Mouse (Mus musculus) liver, embryonic 14.5 days (tissue): ENCODE measurements around the gene Mid1. TPM values are rescaled to one million over a fixed set of nuclear protein-coding genes. Genes with fewer than 3 reads are reported as not detected.
"Not testable (repeated sequence)": the region's sequence is repeated elsewhere in the genome, so short reads cannot be mapped to it uniquely, and the experiment has no call there.

Experiments
- ATAC-seq: fragments of 200-750 bp; cut with Nextera tagmentation; 2 replicates; pipeline ENCODE4 v1.8.0; 2017; ENCODE audit warnings: moderate number of reproducible peaks, mild to moderate bottlenecking, moderate library complexity; ENCODE audit not compliant: insufficient read depth
- DNase-seq, 3 experiments: peaks; one replicate each; pipeline ENCODE4 v3.0.0-alpha.2; 2012 to 2013; ENCODE audit warnings: low read depth in 3 of 3, low spot score in 3 of 3
- H3K27ac ChIP-seq: fragments of 300-500 bp; sonication (generic); 2 replicates; pipeline ENCODE4 v1.5.1; 2014; ENCODE audit warnings: moderate library complexity, mild to moderate bottlenecking, control low read depth, inconsistent platforms
- H3K27me3 ChIP-seq: fragments of 300-500 bp; sonication (generic); 2 replicates; pipeline ENCODE4 v1.6.1; 2014; ENCODE audit warnings: mild to moderate bottlenecking, low read length, moderate library complexity; ENCODE audit not compliant: control insufficient read depth, insufficient read depth
- H3K36me3 ChIP-seq: fragments of 300-500 bp; sonication (generic); replicated peaks from 2 replicates; pipeline ENCODE4 v1.6.1; 2014; ENCODE audit warnings: low read depth; ENCODE audit not compliant: control insufficient read depth, insufficient read depth
- H3K4me1 ChIP-seq, 2 experiments: fragments of 200-500 bp in 1 of 2; fragments of 300-500 bp in 1 of 2; sonication (generic) in 1 of 2; replicated peaks; 2 replicates each; pipeline ENCODE4 v1.6.1; 2012 to 2014; ENCODE audit warnings: antibody characterized with exemption in 1 of 2, inconsistent platforms in 1 of 2, low read length in 1 of 2; ENCODE audit not compliant: control insufficient read depth in 2 of 2, insufficient read depth in 2 of 2
- H3K4me2 ChIP-seq: fragments of 300-500 bp; sonication (generic); 2 replicates; pipeline ENCODE4 v1.6.1; 2014; ENCODE audit warnings: low read depth, mild to moderate bottlenecking, control low read depth, moderate library complexity
- H3K4me3 ChIP-seq, 2 experiments: fragments of 200-500 bp in 1 of 2; fragments of 300-500 bp in 1 of 2; sonication (generic) in 1 of 2; 2 replicates each; pipeline ENCODE4 v1.5.1; 2012 to 2014; ENCODE audit warnings: low read depth in 2 of 2, low read length in 2 of 2, mild to moderate bottlenecking in 2 of 2, control low read depth in 1 of 2, inconsistent platforms in 1 of 2, moderate library complexity in 1 of 2; ENCODE audit not compliant: insufficient read depth in 1 of 2
- H3K9ac ChIP-seq: fragments of 300-500 bp; sonication (generic); replicated peaks from 2 replicates; pipeline ENCODE4 v1.6.1; 2014; ENCODE audit warnings: mild to moderate bottlenecking, control low read depth, moderate library complexity
- H3K9me3 ChIP-seq: fragments of 300-500 bp; sonication (generic); 2 replicates; pipeline ENCODE4 v1.6.1; 2016; ENCODE audit warnings: low read length, mixed read lengths; ENCODE audit not compliant: control insufficient read depth
- WGBS: fragments of 180-500 bp; shearing (Covaris S2); extraction: QIAGEN DNeasy Blood & Tissue Kit; methylation state at CpG from one replicate; pipeline ENCODE4 v1.1.7; 2014; ENCODE audit not compliant: insufficient replicate concordance; 5-methylcytosine and 5-hydroxymethylcytosine counted together
- polyA plus RNA-seq, 2 experiments: library from polyadenylated mRNA; depleted of rRNA in 1 of 2; stranded (reverse) in 1 of 2; unstranded in 1 of 2; fragments of >200 nt; fragmentation: Nextera tagmentation in 1 of 2; extraction: Ambion mirVana in 1 of 2; gene quantifications; 2 replicates each; pipeline versions ENCODE4 v1.2.1 to v1.2.3; 2012 to 2014

Gene Mid1
- polyA plus RNA-seq, 2 experiments = 1.1 to 1.2 TPM

DNA sequence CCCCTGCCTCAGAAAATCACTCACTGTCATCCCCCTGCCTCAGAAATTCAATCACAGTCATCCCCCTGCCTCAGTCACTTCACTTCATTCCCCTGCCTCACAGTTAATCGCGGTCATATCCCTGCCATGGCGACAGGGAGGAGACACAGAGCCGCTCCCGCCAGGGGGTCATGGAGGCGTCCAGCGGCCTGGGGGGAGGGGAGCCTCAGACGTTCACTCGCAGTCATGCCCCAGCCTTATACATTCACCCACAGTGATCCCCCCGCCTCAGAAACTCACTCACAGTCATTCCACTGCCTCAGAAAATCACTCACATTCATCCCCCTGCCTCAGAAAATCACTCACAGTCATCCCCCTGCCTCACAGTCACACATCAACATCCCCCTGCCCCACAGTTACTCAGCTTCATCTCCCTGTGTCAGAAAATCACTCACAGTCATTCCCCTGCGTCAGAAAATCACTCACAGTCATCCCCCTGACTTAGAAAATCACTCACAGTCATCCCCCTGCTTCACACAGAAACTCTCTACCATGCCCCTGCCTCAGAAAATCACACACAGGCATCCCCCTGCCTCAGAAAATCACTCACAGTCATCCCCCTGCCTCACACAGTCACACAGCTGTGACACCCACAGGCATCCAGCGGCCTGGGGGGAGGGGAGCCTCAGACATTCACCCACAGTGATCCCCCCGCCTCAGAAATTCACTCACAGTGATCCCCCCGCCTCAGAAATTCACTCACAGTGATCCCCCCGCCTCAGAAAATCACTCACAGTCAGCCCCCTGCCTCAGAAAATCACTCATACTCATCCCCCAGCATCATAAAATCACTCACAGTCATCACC is 307.3 kb downstream of the Mid1 start:
- H3K36me3 ChIP-seq = peaks cover 18% of the 10 kb centered on the region
- not testable (repeated sequence) for DNase-seq, H3K4me3 ChIP-seq, H3K4me2 ChIP-seq, H3K27me3 ChIP-seq, H3K9ac ChIP-seq, H3K4me1 ChIP-seq, ATAC-seq, H3K27ac ChIP-seq
- 16% methylated on average over 15 of the region's 15 CpGs for WGBS
- peaks cover 31% of the 10 kb centered on the region for H3K9me3 ChIP-seq

DNA sequence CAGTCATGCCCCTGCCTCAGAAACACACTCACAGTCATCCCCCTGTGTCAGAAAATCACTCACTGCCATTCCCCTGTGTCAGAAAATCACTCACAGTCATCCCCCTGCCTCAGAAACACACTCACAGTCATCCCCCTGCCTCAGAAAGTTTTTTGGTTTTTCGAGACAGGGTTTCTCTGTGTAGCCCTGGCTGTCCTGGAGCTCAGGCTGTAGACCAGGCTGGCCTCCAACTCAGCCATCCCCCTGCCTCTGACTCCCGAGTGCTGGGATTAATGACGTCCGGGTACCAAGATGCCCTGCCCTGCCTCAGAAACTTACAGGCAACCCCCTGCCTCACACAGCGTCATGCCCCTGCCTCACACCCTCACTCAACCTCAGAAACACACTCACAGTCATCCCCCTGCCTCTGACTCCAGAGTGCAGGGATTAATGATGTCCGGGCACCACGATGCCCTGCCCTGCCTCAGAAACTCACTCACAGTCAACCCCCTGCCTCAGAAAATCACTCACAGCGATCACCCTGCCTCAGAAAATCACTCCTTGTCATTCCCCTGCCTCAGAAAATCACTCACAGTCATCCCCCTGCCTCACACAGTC is 308.1 kb downstream of the Mid1 start:
- not testable (repeated sequence) for H3K9ac ChIP-seq, H3K4me2 ChIP-seq, H3K4me3 ChIP-seq, DNase-seq, H3K4me1 ChIP-seq, H3K27ac ChIP-seq, H3K27me3 ChIP-seq, ATAC-seq
- peaks cover 27% of the 10 kb centered on the region for H3K9me3 ChIP-seq
- peaks cover 15% of the 10 kb centered on the region for H3K36me3 ChIP-seq
- 45% methylated on average over 8 of the region's 8 CpGs for WGBS

DNA sequence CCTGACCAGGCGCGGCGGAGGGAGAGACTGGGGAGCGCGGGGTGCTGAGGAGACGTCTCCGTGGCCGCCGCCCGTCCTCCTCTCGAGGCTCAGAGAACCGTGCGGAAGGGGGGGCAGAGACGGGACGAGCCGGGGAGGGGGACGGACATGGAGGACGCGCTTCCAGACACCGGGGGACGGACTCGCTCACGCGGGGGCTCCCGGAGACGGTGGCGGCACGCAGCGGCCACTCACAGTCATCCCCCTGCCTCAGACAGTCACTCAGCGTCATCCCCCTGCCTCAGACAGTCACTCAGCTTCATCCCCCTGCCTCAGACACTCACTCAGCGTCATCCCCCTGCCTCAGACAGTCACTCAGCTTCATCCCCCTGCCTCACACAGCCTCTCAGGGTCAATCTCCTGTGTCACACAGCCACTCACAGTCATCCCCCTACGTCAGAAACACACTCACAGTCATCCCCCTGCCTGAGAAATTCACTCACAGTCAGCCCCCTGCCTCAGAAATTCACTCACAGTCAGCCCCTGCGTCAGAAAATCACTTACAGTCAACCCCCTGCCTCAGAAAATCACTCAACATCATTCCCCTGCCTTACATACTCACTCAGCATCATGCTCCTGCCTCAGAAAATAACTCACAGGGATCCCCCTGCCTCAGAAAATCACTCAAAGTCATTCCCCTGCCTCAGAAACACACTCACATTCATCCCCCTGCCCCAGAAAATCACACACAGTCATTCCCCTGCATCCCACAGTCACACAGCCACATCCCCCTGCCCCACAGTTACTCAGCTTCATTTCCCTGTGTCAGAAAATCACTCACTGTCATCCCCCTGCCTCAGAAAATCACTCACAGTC is 309.2 kb downstream of the Mid1 start:
- 37% methylated on average over 20 of the region's 33 CpGs for WGBS
- H3K4me3 ChIP-seq, ATAC-seq, H3K4me2 ChIP-seq, H3K27ac ChIP-seq, H3K36me3 ChIP-seq, DNase-seq, H3K27me3 ChIP-seq, H3K4me1 ChIP-seq, H3K9ac ChIP-seq: not testable (repeated sequence)
- H3K9me3 ChIP-seq = peaks cover 20% of the 10 kb centered on the region

DNA sequence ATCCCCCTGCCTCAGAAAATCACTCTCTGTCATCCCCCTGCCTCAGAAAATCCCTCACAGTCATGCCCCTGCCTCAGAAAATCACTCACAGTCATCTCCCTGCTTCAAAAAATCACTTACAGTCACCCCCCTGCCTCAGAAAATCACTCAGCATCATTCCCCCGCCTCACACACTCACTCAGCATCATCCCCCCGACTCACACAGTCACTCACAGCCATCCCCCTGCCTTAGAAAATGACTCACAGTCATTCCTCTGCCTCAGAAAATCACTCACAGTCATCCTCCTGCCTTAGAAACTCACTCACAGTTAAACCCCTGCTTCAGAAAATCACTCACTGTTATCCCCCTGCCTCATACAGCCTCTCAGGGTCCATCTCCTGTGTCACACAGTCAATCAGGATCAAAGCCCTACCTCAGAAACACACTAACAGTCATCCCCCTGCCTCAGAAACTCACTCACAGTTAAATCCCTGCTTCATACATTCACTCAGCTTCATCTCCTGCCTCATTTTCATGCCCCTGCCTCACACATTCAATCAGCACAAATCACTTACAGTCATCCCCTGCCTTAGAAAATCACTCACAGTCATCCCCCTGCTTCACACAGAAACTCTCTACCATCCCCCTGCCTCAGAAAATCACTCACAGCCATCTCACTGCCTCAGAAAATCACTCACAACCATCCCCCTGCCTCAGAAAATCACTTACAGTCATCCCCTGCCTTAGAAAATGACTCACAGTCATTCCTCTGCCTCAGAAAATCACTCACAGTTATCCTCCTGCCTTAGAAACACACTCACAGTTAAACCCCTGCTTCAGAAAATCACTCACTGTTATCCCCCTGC is 310.1 kb downstream of the Mid1 start:
- not testable (repeated sequence) for H3K9ac ChIP-seq, H3K4me2 ChIP-seq, H3K36me3 ChIP-seq, H3K4me1 ChIP-seq, H3K4me3 ChIP-seq, ATAC-seq, H3K27me3 ChIP-seq, H3K27ac ChIP-seq
- WGBS = 28% methylated on average over 2 of the region's 2 CpGs
- H3K9me3 ChIP-seq = peaks cover 15% of the 10 kb centered on the region
- DNase-seq = peak in 1 of 3 experiments; percentile 73

DNA sequence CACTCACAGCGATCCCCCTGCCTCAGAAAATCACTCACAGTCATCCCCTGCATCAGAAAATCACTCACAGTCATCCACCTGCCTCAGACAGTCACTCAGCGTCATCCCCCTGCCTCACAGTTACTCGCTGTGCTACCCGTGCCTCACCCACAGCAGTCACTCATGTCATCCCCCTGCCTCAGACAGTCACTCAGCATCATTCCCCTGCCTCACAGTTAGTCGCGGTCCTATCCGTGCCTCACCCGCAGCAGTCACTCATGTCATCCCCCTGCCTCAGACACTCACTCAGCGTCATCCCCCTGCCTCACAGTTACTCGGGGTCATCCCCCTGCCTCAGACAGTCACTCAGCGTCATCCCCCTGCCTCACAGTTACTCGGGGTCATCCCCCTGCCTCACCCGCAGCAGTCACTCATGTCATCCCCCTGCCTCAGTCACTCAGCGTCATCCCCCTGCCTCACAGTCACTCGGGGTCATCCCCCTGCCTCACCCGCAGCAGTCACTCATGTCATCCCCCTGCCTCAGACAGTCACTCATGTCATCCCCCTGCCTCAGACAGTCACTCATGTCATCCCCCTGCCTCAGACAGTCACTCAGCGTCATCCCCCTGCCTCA is 311.0 kb downstream of the Mid1 start:
- DNase-seq, H3K27me3 ChIP-seq, H3K27ac ChIP-seq, H3K4me2 ChIP-seq, H3K36me3 ChIP-seq, H3K4me3 ChIP-seq, ATAC-seq, H3K9ac ChIP-seq, H3K4me1 ChIP-seq: not testable (repeated sequence)
- peaks cover 10% of the 10 kb centered on the region for H3K9me3 ChIP-seq
- WGBS = 40% methylated on average over 17 of the region's 17 CpGs

DNA sequence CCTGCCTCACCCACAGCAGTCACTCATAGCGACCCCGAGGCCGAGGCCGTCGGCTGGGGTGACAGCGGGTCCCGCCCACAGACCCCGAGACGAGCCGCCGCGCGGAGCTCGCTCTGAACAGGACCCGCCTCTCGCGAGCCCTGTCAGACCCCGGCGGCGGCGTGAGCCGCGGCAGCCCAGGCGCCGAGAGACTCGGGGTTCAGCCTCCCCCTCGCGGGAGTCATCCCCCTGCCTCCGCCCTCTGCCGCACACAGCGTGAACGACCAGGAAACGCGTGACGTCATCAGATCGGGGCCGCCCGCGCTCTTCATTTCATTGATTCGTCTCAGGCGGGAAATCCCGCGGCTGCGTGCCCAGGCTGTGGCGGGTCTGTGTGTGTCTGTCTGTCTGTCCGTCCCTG is 311.9 kb downstream of the Mid1 start:
- DNase-seq = peak in 1 of 3 experiments; percentile 86
- ATAC-seq = peak; percentile 4

DNA sequence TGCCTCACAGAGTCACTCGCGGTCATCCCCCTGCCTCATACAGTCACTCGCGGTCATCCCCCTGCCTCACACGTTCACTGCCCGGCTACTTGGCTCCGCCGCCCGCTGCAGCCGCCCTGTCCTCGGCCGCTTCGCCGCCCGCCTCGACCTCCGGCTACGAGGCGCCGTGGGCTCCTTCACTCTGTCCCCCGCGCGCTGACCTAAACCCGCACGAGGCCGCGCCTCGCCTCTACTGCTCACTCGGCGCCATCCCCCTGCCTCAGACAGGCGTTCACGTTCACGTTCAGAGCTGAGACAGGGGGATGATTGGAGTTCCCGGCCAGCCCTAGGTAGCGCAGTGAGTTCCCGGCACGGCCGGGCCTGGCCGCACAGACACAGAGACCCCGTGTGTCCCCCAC is 312.5 kb downstream of the Mid1 start:
- not testable (repeated sequence) for H3K4me1 ChIP-seq, H3K27me3 ChIP-seq, DNase-seq, H3K27ac ChIP-seq, H3K36me3 ChIP-seq
- peaks cover 10% of the 10 kb centered on the region for H3K9me3 ChIP-seq
- peak overlapping the region; percentile 74 for H3K4me2 ChIP-seq
- peak overlapping the region; percentile 1; the same call in 1 of the 2 replicates for H3K9ac ChIP-seq
- WGBS = 17% methylated on average over 40 of the region's 40 CpGs
- H3K4me3 ChIP-seq = peak overlapping the region; percentile 52
- peak; percentile 34 for ATAC-seq

More for the DNA sequence above, 311.9 kb downstream of the Mid1 start:
- H3K9ac ChIP-seq, H3K36me3 ChIP-seq, H3K4me1 ChIP-seq, H3K27me3 ChIP-seq, H3K27ac ChIP-seq: not testable (repeated sequence)
- WGBS = 27% methylated on average over 46 of the region's 46 CpGs
- Histone ChIP-seq H3K4me2 (peak overlapping the region; percentile 74), H3K9me3 (peaks cover 10% of the 10 kb centered on the region), H3K4me3 (peak overlapping the region in 1 of 2 experiments; percentile 52; a peak in 2 of 4 replicates)
